ENCODE assay signal across 10 mouse cellular contexts in the genomic region with DNA sequence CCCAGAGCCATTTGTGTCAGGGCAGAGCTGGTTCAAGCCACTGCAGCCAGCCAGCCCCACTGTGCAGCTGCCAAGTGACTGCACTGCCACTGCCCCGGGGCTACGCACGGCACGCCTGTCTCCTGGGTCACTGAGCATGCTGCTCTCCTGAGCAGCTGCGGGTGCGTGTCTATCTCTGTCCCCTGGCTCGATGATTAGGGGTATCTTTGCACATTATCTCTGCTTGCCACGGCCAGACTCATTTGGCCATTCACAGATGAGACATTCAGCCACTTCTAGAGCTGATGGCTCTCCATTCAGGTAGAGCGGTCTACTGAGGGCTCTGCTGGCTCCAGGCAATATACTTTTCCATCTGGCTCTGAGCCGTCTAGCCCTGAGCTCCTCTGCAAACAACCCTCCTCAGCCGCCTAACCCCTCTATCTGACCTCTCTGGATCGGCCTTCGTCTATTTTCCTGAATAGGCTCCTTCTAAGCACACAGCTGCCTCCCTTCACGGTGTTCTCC. TPM values are rescaled to one million over a fixed set of nuclear protein-coding genes. Genes with fewer than 3 reads are reported as not detected.
DNase-seq lines count a peak whose midpoint lies in the region; ATAC-seq lines count a peak whose summit lies in the region.
"Had no signal": no experiment of that assay in that cellular context is flagged by ENCODE, and none has a peak within 500 bp of the region (broad histone marks: within the 10 kb centered on the region; RNA-seq: fewer than 3 reads in every experiment).

No protein-coding gene starts in this region.

- H3K9ac ChIP-seq in kidney, embryonic 15.5 days = no peak overlapping the region
- H3K9ac ChIP-seq in hindbrain, embryonic 14.5 days = no peak overlapping the region
- H3K9ac ChIP-seq in neural tube, embryonic 13.5 days = 0 out of 2 replicates have a peak overlapping the region, but pooled peaks have one; percentile 8

- H3K27me3 ChIP-seq in kidney, embryonic 15.5 days = peaks cover 34% of the 10 kb centered on the region
- H3K27me3 ChIP-seq in embryonic facial prominence, embryonic 10.5 days (replicated peaks; ENCODE audit: low read depth, poor library complexity, severe bottlenecking) = peaks cover 69% of the 10 kb centered on the region
- H3K27me3 ChIP-seq in hindbrain, embryonic 14.5 days (ENCODE audit: control insufficient read depth, insufficient read depth, low read length) = peaks cover 7% of the 10 kb centered on the region; the same call in 1 of the 2 replicates
- no peaks in the 10 kb centered on the region for H3K27me3 ChIP-seq in neural tube, embryonic 13.5 days

- no peak overlapping the region for H3K4me3 ChIP-seq in kidney, embryonic 15.5 days (replicated peaks)
- H3K4me3 ChIP-seq in embryonic facial prominence, embryonic 10.5 days = no peak overlapping the region
- no peak overlapping the region for H3K4me3 ChIP-seq in hindbrain, embryonic 14.5 days (replicated peaks; ENCODE audit: low read length)
- H3K4me3 ChIP-seq in neural tube, embryonic 13.5 days = no peak overlapping the region
- H3K4me3 ChIP-seq: heart, embryonic 13.5 days had no signal

- no peaks in the 10 kb centered on the region for H3K9me3 ChIP-seq in kidney, embryonic 15.5 days (replicated peaks)
- no peaks in the 10 kb centered on the region for H3K9me3 ChIP-seq in embryonic facial prominence, embryonic 10.5 days
- H3K9me3 ChIP-seq in hindbrain, embryonic 14.5 days (ENCODE audit: control insufficient read depth, low read length) = no peaks in the 10 kb centered on the region
- H3K9me3 ChIP-seq in neural tube, embryonic 13.5 days = no peaks in the 10 kb centered on the region
- H3K9me3 ChIP-seq: heart, embryonic 13.5 days had no signal

- no peak overlapping the region for H3K4me2 ChIP-seq in kidney, embryonic 15.5 days
- H3K4me2 ChIP-seq in hindbrain, embryonic 14.5 days (replicated peaks) = no peak overlapping the region
- no peak overlapping the region for H3K4me2 ChIP-seq in neural tube, embryonic 13.5 days

- no peak for DNase-seq in kidney, adult 9 months
- peak; percentile 56 for DNase-seq in embryonic facial prominence, embryonic 10.5 days (ENCODE audit: low spot score)
- peak; percentile 42 for DNase-seq in hindbrain, embryonic 14.5 days (ENCODE audit: low spot score)
- no peak for DNase-seq in layer of hippocampus, postnatal 25 days (ENCODE audit: extremely low spot score in 1 of 2, low spot score in 1 of 2)
- DNase-seq in cerebellum, postnatal 14 days = no peak

- H3K27ac ChIP-seq in kidney, embryonic 15.5 days = 0 out of 2 replicates have a peak overlapping the region, but pooled peaks have one; percentile 33
- H3K27ac ChIP-seq in embryonic facial prominence, embryonic 10.5 days (replicated peaks) = peak overlapping the region; percentile 26; the same call in 1 of the 2 replicates
- no peak overlapping the region for H3K27ac ChIP-seq in hindbrain, embryonic 14.5 days
- H3K27ac ChIP-seq in neural tube, embryonic 13.5 days (replicated peaks) = peak overlapping the region; percentile 62
- H3K27ac ChIP-seq: heart, embryonic 13.5 days had no signal

- WGBS in kidney, embryonic 15.5 days = 20% methylated on average over 14 of the region's 14 CpGs
- 14% methylated on average over 14 of the region's 14 CpGs for WGBS in embryonic facial prominence, embryonic 10.5 days
- WGBS in hindbrain, embryonic 14.5 days = 14% methylated on average over 14 of the region's 14 CpGs
- WGBS in neural tube, embryonic 13.5 days = 10% methylated on average over 14 of the region's 14 CpGs

- H3K36me3 ChIP-seq in kidney, embryonic 15.5 days = no peaks in the 10 kb centered on the region
- no peaks in the 10 kb centered on the region for H3K36me3 ChIP-seq in embryonic facial prominence, embryonic 10.5 days (replicated peaks)
- no peaks in the 10 kb centered on the region for H3K36me3 ChIP-seq in hindbrain, embryonic 14.5 days (replicated peaks; ENCODE audit: control insufficient read depth, insufficient read depth)
- no peaks in the 10 kb centered on the region for H3K36me3 ChIP-seq in neural tube, embryonic 13.5 days
- H3K36me3 ChIP-seq: heart, embryonic 13.5 days had no signal

- peaks cover 41% of the 10 kb centered on the region for H3K4me1 ChIP-seq in kidney, embryonic 15.5 days
- peaks cover 58% of the 10 kb centered on the region for H3K4me1 ChIP-seq in embryonic facial prominence, embryonic 10.5 days
- H3K4me1 ChIP-seq in hindbrain, embryonic 14.5 days (replicated peaks; ENCODE audit: control insufficient read depth, insufficient read depth, low read length) = peaks cover 50% of the 10 kb centered on the region
- peaks cover 73% of the 10 kb centered on the region for H3K4me1 ChIP-seq in neural tube, embryonic 13.5 days (replicated peaks)

- ATAC-seq in kidney, embryonic 15.5 days (replicated peaks; ENCODE audit: low FRiP score) = peak; percentile 55
- ATAC-seq in hindbrain, embryonic 14.5 days (ENCODE audit: low FRiP score) = no peak
- peak; percentile 23; the same call in 1 of the 2 replicates for ATAC-seq in neural tube, embryonic 13.5 days (ENCODE audit: low read depth)
- ATAC-seq: Patski had no signal

RNA-seq across cellular contexts. Expression of gene Sdk2, which starts 49.9 kb away (rescaled TPM):
- polyA plus RNA-seq in kidney, embryonic 15.5 days (2015; fragmentation: Nextera tagmentation; extraction: Ambion mirVana) = 3.6 and 4.3 TPM in 2 replicates
- polyA plus RNA-seq in embryonic facial prominence, embryonic 10.5 days (2016; fragmentation: Nextera tagmentation; extraction: Ambion mirVana) = 1.9 and 3.1 TPM in 2 replicates
- 3.6 and 6.3 TPM in 2 replicates for polyA plus RNA-seq in hindbrain, embryonic 14.5 days (2014; fragmentation: Nextera tagmentation; extraction: Ambion mirVana)
- 3.9 and 4.7 TPM in 2 replicates for polyA plus RNA-seq in neural tube, embryonic 13.5 days (2015; fragmentation: Nextera tagmentation; extraction: Ambion mirVana)
- 10 to 100 TPM; 22.9 to 27.2 TPM for total RNA-seq in layer of hippocampus, postnatal 25 days (2021)
- total RNA-seq: megakaryocyte-erythroid progenitor cell, adult 5-6 weeks had no signal
- polyA plus RNA-seq: Patski had no signal

Comparison
In these comparisons a context has a peak if more than half of its experiments do, and no peak if none do; other contexts are left out.
1. DNase-seq: peak in embryonic facial prominence, embryonic 10.5 days (single experiment) and hindbrain, embryonic 14.5 days (single experiment); none in kidney, adult 9 months (single experiment), layer of hippocampus, postnatal 25 days (0 of 2) and cerebellum, postnatal 14 days (0 of 2).